Mouse (Mus musculus) midbrain, embryonic 10.5 days (tissue): ENCODE measurements at regions not wholly inside any gene's neighbourhood (a gene's known extent, or its start where the extent isn't known, plus 50 kb on each side); places are given as distances from the start of the nearest gene placed in this dataset.

Experiments used
- DNase-seq: peaks from one replicate; pipeline ENCODE4 v3.0.0-alpha.2; 2017; ENCODE audit warnings: low spot score
- H3K27ac ChIP-seq: fragments of 300-500 bp; sonication (generic); replicated peaks from 2 replicates; pipeline ENCODE4 v1.5.1; 2016; ENCODE audit warnings: mild to moderate bottlenecking
- H3K27me3 ChIP-seq: fragments of 300-500 bp; sonication (generic); 2 replicates; pipeline ENCODE4 v1.6.1; 2016; ENCODE audit warnings: low read depth, mild to moderate bottlenecking; ENCODE audit not compliant: poor library complexity, severe bottlenecking
- H3K36me3 ChIP-seq: fragments of 300-500 bp; sonication (generic); 2 replicates; pipeline ENCODE4 v1.6.1; 2016; ENCODE audit warnings: mild to moderate bottlenecking, moderate library complexity
- H3K4me1 ChIP-seq: fragments of 300-500 bp; sonication (generic); 2 replicates; pipeline ENCODE4 v1.6.1; 2016
- H3K4me3 ChIP-seq: fragments of 300-500 bp; sonication (generic); 2 replicates; pipeline ENCODE4 v1.5.1; 2016; ENCODE audit warnings: mild to moderate bottlenecking, moderate library complexity
- H3K9me3 ChIP-seq: fragments of 300-500 bp; sonication (generic); replicated peaks from 2 replicates; pipeline ENCODE4 v1.6.1; 2016; ENCODE audit warnings: mild to moderate bottlenecking
- WGBS: fragments of 180-500 bp; shearing (Covaris S2); methylation state at CpG from one replicate; pipeline ENCODE4 v1.1.7; 2016; 5-methylcytosine and 5-hydroxymethylcytosine counted together

DNA sequence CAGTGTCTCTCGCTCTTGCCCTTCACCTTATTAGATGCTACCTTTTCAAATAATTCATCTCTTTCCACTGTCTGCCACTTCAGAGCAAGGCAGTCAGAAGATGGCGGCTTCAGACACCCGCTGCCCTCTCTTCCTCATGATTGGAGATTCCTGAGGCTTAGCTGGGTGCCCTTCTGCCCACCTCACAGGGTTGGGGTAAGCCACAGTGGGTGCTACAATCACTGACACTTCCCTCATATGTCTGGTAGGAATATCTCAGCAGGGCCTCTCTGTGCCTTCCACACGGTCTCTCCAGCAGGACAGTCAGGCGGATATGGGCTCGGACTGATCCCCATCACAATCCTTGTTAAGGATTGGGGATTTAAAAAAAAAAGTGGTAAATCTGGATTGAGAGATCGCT, 53.2 kb upstream of the Rpl36-ps4 start:
- WGBS: 91% methylated on average over 7 of the region's 7 CpGs
- DNase-seq: peak; percentile 7
- no peaks in the 10 kb centered on the region for H3K9me3 ChIP-seq

DNA sequence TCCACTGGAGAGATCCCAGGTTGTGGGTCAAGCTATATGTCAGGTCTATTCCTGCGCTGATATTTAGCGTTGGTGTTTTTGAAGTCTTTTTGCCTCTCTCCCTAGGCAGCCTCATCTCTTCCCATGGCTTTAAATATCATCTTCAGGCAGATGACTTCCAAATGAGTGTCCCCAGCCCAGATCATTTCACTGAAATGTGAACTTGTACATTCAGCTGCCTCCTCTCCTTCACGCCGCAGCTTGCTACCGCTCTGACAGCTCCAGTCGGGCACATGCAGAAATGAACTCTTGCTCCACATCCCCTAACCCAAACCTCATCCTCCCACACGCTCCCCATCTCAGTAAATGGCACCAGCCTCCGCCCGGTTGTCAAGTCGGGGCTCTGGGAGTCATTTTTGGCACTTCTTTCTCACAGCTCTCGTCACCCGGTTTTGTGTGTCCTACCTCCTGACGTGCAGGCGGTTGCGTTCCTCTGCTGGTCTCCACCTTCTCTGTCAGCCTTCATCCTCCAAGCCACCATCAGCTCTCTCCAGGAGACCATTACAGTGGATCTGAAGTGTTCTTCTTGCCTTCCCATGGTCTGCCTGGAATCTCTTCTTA, 54.0 kb upstream of the Rpl36-ps4 start:
- Histone ChIP-seq H3K4me1 (peaks cover 14% of the 10 kb centered on the region; the same call in 1 of the 2 replicates), H3K9me3 (no peaks in the 10 kb centered on the region), H3K36me3 (no peaks in the 10 kb centered on the region), H3K4me3 (no peak overlapping the region), H3K27ac (no peak overlapping the region), H3K27me3 (no peaks in the 10 kb centered on the region)
- DNase-seq: peak; percentile 10
- 91% methylated on average over 15 of the region's 15 CpGs for WGBS

More for the DNA sequence above, 53.2 kb upstream of the Rpl36-ps4 start:
- Histone ChIP-seq H3K36me3 (no peaks in the 10 kb centered on the region), H3K27ac (no peak overlapping the region), H3K27me3 (no peaks in the 10 kb centered on the region), H3K4me3 (no peak overlapping the region), H3K4me1 (peaks cover 18% of the 10 kb centered on the region; the same call in 1 of the 2 replicates)

DNA sequence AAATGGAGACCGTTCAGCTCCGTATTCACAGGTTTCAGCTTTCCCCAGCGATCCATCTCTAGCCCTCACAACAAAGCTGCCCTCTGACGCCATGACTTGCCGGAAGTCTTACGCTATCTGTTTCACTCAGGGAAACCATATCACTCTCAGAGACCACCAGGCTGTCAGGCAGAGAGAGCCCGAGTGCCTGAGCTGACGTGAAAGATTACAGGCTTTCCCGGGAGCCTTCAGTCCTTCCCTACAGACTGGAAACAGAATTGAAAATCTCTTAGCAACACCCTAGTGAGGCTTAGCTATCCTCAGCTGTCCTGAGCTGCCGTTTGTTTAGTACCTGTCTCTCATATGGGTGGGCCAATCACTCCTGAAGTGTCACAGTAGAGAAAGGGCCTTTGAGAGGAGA, 54.6 kb upstream of the Rpl36-ps4 start:
- H3K27me3 ChIP-seq: no peaks in the 10 kb centered on the region
- no peaks in the 10 kb centered on the region for H3K9me3 ChIP-seq
- WGBS: 62% methylated on average over 10 of the region's 10 CpGs
- H3K27ac ChIP-seq: no peak overlapping the region
- peak; percentile 33 for DNase-seq
- H3K36me3 ChIP-seq: no peaks in the 10 kb centered on the region
- peaks cover 14% of the 10 kb centered on the region; the same call in 1 of the 2 replicates for H3K4me1 ChIP-seq
- no peak overlapping the region for H3K4me3 ChIP-seq

DNA sequence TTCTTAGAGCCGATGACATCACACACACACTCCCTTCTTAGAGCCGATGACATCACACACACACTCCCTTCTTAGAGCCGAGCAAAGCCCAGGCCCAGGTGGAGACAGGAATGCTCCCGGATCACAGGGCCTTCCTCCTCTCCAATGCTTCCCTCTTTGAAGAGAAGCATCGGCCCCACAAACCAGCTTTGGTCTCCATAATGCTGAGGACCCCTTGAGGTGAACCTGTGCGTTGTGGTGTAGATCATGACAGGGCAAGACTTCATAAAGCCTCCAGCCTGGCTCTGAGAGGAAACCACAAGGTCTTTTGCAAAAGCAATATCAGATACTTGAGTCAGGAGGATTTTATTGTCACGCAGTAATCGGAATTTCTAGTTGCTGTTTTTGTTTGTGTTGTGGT, 55.3 kb upstream of the Rpl36-ps4 start:
- DNase-seq: peak; percentile 8
- H3K4me3 ChIP-seq: no peak overlapping the region
- 95% methylated on average over 8 of the region's 8 CpGs for WGBS
- no peak overlapping the region for H3K27ac ChIP-seq
- no peaks in the 10 kb centered on the region for H3K9me3 ChIP-seq
- no peaks in the 10 kb centered on the region for H3K27me3 ChIP-seq
- peaks cover 14% of the 10 kb centered on the region; the same call in 1 of the 2 replicates for H3K4me1 ChIP-seq
- H3K36me3 ChIP-seq: no peaks in the 10 kb centered on the region

DNA sequence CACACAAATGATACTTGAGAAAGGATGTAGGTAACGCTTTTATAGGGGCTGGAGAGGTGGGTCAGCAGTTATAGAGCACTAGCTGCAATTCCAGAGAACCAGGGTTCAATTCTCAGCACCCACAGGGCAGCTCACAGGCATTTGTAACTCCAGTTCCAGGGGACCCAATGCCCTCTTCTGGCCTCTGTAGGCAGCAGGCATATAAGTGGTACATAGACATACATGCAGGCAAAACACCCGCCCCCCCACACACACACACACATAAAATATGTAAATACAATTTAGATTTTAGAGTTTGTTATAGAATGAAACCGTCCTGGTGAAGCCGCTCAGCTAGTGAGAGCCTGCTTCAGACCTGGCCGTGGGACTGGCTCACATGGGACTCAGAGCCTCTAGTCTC, 55.9 kb upstream of the Rpl36-ps4 start:
- Histone ChIP-seq H3K27me3 (no peaks in the 10 kb centered on the region), H3K27ac (no peak overlapping the region), H3K4me3 (no peak overlapping the region), H3K4me1 (peaks cover 14% of the 10 kb centered on the region; the same call in 1 of the 2 replicates), H3K9me3 (no peaks in the 10 kb centered on the region), H3K36me3 (no peaks in the 10 kb centered on the region)
- DNase-seq: peak; percentile 6
- WGBS: 92% methylated on average over 5 of the region's 5 CpGs

DNA sequence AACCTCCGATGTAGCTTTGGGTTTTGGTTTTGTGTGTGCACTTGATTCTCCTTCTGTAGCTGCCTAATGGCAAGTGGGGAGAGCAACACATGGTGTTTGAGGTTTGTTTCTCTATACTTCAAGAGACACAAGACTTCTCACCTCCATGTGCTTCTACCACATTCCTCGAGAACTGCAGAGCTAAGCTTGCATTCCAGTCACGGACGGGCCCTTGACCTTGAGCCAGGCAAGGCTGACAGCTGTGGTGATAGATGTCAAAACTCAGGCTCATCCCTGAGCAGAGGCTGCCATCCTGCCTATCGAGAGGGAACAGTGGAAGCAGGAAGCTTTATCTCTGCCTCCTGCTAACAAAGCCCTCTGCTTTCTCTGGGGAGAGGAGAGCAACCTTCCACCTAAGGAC, 59.2 kb upstream of the Rpl36-ps4 start:
- Histone ChIP-seq H3K9me3 (no peaks in the 10 kb centered on the region), H3K4me3 (no peak overlapping the region), H3K27ac (no peak overlapping the region), H3K4me1 (peaks cover 10% of the 10 kb centered on the region; the same call in 1 of the 2 replicates), H3K36me3 (no peaks in the 10 kb centered on the region), H3K27me3 (no peaks in the 10 kb centered on the region)
- no peak for DNase-seq
- WGBS: 75% methylated on average over 5 of the region's 5 CpGs

DNA sequence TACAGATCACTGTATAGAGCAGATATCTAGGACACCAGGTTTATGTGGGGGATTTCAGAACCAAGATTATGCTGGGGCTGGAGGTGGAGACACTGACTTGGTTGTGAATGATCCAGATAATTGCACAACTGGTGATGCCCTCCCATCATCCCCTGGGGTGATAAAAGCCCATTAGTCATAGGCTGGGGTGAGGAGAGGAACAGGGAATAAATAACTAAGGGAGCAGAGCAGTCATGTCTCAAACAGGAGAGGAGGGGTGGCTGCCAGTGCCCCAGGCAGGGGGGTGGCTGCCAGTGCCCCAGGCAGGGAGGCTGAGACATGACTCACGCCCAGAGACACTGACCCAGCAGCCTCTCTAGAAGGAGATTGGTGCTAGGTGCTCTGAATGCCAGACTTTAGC, 53.7 kb upstream of the Kcnk12 start:
- H3K4me1 ChIP-seq: no peaks in the 10 kb centered on the region
- no peaks in the 10 kb centered on the region for H3K27me3 ChIP-seq
- no peak for DNase-seq
- H3K27ac ChIP-seq: no peak overlapping the region
- H3K36me3 ChIP-seq: no peaks in the 10 kb centered on the region
- H3K4me3 ChIP-seq: no peak overlapping the region
- H3K9me3 ChIP-seq: peaks cover 7% of the 10 kb centered on the region
- 65% methylated on average over 1 of the region's 1 CpGs for WGBS

DNA sequence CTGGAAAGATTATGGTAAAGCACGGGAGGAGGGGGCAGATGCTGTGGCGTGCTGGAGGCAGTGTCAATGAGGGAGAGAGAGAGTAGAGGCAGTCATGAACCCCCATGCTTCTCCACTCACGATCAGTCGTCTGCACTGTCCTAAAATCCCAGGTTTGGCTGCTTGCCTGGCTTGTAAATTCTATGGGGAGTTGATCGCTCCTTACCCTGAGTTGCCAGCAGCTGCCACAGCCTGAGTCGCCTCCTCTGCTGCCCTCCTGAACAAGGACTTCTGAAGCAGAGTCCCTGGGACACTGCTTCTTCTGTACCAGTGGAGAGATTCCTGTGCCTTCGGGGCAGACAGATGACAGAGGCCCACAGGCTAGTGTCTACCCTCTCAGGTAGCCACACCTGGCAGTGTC, 52.1 kb upstream of the Kcnk12 start:
- no peaks in the 10 kb centered on the region for H3K27me3 ChIP-seq
- H3K4me3 ChIP-seq: no peak overlapping the region
- 84% methylated on average over 7 of the region's 7 CpGs for WGBS
- peaks cover 7% of the 10 kb centered on the region for H3K9me3 ChIP-seq
- H3K36me3 ChIP-seq: no peaks in the 10 kb centered on the region
- no peak overlapping the region for H3K27ac ChIP-seq
- DNase-seq: no peak
- H3K4me1 ChIP-seq: no peaks in the 10 kb centered on the region

DNA sequence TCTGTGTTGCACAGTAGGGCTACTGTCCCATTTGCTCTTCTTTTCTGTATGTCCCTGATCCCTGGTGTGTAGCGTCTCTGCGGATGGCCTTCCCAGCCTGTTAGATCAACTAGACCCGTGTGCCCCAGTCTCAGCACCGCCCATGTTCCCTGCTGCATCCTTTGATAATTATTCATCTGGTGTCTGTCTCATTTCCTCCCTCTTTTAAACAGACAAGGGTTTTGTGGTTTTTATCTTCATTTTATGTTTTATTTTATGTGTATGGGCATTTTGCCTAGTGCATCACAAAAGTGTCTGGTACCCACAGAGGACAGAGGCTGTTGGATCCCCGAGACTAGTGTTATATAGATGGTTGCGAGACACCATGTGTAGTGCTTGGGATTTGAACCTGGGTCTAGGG, 51.6 kb upstream of the Kcnk12 start:
- Histone ChIP-seq H3K4me1 (no peaks in the 10 kb centered on the region), H3K27ac (no peak overlapping the region), H3K36me3 (no peaks in the 10 kb centered on the region), H3K27me3 (no peaks in the 10 kb centered on the region), H3K9me3 (peaks cover 6% of the 10 kb centered on the region), H3K4me3 (no peak overlapping the region)
- no peak for DNase-seq
- WGBS: 88% methylated on average over 6 of the region's 6 CpGs

DNA sequence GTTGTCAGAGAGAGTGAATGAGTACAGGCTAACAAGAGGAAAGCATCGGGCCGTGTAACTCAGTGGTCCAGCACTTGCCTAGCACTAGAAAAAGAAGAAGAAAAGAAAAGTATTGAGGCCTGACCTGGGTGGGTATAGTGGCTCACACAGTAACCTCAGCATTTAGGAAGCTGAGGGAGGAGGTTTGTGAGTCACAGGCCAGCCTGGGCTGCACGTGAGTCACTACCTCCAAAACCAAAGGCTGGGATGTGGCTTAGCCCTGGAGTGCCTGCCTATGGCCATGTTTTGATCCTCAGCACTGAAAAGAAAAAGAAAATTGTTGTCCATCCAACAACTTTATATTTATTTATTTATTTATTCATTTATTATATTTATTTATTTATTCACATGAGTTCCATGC, 51.2 kb upstream of the Kcnk12 start:
- Histone ChIP-seq H3K4me1 (no peaks in the 10 kb centered on the region), H3K27me3 (no peaks in the 10 kb centered on the region), H3K9me3 (peaks cover 7% of the 10 kb centered on the region), H3K27ac (no peak overlapping the region), H3K4me3 (no peak overlapping the region), H3K36me3 (no peaks in the 10 kb centered on the region)
- WGBS: 81% methylated on average over 3 of the region's 3 CpGs
- no peak for DNase-seq
